Mouse (Mus musculus) spleen, embryonic (tissue): Measurements from ENCODE around the gene Prex1.

ENCODE experiments used
- CTCF ChIA-PET: fragments of 350-600 bp; sonication (Branson Sonifier 250); formaldehyde crosslinking; loops from one replicate; lab custom pipeline; 2022; lab: Charles Lee

Prex1 gene

DNA sequence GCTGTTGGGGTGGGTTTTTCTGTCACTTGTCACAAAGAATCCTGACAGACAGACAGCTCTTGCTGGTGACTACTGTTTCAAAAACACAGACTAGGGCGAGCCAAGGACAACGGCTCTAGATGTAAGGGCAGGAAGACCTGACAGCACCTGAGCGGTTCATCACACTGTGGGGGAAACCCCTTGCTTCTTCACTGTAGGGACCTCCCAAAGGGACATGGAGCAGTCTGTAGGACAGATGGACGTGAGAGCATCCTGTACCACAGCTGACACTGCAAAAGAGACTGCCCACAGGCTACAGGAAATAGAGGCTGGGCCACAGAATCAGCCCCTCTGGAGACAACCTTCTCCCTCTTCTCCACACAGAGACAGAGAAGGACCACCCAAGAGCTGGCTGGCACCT is 20.2 kb downstream of the Prex1 start:
- CTCF ChIA-PET, result no interaction called here

DNA sequence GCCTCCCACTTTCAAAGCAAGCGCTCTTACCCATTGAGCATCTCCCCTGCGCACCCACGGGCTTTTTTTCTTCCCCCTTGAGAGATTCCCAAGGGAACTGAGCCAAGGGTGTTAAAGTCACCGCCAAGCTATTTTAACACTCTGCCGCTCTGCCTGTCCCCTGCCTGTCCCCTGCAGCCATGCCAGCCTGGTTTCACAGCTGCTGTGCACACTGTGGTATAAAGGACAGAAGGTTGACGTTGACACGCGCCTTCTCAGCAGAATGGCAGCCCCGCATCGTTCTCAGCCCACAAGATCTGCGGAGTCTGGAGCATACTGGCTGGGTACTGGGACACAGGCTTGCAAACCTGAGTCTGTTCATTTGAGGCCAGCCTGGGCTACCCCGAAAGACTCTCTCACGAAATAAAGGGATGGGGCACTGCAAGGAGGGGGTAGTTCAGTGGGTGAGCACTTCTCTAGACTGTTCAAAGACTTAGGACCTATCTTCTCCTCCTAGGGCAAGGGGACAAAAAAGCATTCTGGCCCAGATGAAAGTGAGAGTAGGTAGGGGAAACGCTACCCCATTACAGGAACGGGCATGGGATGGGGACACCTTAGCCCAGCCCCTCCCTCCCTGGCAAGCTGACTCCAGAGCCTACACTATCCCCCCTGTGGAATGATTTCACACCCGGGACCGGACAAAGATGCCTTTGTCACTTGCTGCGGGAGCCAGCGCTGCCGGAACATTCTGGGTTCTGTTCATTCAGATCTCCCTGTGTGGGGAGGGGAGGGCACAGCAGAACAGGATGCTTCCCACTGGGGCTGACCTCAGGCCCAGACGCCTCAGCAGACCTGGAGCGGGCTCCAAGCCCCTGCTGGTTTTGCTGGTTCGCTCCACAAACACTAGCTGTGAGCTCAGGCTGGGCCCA is 21.8 kb downstream of the Prex1 start:
- CTCF ChIA-PET, result interaction anchor here (0.7 kb wide), 1 partner anchor 90 kb away, joined by 3 read pairs; no protein-coding TSS in a partner anchor

DNA sequence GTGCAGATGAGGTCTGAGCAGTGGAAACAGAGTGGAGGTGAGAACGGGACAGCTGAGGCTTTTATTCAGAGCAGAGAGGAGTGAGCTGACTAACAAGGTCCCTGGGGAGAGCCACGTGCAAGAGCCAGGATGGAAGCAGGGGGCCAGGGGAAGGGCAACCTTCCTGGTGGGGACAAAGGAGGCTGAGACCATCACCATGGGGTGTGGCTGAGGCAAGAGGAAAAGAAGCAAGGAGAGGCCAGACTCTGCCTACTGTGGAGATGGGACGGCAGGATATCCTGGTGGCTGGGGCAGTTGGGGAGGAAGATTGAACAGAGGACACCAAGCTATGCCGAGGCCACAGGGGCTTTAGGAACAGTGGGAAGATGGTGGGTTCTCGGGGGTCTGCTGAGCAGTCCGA is 26.7 kb downstream of the Prex1 start:
- CTCF ChIA-PET, result no interaction called here

DNA sequence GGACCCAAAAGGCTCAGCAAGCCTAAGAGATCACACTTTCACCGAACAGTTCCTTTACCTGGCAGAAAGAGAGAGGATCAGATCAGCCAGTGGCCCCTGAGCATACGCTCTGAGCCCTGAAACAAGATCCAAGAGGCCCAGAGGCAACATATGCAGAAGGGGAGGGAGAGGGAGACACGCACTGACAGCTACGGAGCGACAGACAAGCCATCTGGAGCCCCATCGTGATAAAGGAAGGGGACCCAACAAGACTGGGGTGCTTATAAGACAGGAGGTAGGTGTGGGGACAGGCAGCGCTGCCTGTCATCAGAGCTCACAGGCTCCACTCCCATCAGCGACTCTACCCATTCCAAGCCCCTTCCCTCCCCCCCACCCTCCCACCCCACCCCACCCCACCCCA is 27.8 kb downstream of the Prex1 start:
- CTCF ChIA-PET, result no interaction called here

DNA sequence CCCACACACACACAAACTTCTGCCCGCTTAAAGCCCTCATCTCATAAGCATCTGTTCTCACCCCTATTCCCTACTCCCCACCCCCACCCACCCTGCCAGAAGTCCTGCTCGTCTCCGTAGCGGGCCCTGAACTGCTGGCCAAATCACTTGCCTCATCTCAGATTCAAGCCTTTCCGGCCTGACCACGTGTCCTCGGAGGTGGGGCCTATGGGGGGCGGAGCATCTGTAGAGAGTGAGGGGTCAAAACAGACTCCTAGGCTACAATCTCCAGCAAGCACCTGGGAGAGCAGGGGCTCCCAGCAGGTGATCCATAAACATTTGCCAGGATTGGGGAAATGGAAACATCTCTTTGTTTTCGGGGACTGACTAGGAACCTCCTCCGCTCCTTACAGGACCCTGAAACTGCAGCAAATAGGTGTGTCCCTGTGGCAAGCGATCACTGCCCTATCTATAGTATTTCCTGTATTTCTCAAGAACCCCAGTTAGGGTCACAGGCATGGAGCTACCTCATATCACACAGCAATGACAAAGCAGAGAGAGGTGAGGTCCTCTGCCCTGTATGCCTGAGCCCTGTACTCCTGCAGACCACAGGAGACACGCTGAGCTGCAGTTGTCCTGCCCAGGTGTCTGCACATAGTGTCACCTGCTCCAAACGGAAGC is 29.6 kb downstream of the Prex1 start:
- CTCF ChIA-PET, result interaction anchor here (0.6 to 0.7 kb wide), 2 partner anchors 26 to 101 kb away, joined by 3 to 4 read pairs; no protein-coding TSS in a partner anchor

DNA sequence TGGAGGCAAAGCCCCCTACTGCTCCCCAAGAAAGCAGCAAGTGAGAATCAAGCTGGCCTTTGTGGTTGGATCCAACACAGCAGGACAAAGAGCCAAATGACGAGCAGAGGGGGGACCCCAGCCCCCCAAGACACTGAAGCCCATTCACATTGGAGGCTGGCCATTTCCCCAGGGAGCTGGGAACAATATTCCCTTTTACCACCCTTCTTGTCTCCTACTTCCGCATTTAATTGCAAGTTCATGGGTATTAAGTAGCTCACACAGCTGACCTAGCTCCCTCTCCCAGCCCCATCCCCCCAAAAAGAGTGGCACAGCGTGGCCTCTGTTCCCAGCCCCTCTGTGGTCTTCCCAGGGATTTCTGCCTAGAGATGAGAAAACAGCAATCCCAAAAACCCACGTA is 30.8 kb downstream of the Prex1 start:
- CTCF ChIA-PET, result no interaction called here

DNA sequence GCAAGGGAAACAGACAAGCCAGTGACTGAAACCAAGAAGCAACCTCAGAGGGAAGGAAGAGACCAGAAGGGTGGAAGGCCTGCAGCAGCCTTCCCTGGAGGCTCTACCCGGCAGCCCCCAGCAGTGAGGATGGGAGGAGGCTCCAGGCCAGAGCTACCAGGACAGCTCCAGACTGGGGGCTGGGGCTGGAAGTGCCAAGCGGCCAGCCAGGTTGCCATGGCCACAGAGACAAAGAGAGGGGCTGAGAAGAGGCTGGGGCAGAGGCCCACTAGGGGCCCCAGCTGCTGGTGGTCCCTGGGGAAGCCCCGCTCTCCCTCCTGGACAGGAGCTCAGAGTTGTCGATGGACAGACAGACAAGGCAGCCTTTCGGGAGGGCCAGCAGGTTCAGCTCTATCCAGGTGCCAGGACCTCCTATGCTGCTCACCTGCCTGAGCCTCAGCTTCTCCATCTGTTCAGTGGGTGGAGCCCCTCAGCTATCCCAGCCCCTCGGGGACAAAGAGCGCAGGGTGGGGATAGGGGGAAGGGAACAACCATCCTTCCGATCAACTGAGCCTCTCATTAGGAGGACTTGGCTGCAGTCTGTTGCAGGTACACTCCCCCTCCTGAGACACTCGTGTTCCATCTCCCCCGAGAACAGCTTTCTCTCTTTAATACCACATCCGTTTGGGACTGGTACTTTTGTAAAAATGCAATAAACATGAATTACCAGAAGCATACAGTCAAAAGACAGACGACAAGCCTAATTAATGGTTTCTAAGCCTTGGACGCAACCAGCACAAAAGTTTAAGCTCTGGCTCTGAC is 34.5 kb downstream of the Prex1 start:
- CTCF ChIA-PET, result interaction anchor here (0.6 kb wide), 1 partner anchor 211 kb away, joined by 3 read pairs; no protein-coding TSS in a partner anchor

DNA sequence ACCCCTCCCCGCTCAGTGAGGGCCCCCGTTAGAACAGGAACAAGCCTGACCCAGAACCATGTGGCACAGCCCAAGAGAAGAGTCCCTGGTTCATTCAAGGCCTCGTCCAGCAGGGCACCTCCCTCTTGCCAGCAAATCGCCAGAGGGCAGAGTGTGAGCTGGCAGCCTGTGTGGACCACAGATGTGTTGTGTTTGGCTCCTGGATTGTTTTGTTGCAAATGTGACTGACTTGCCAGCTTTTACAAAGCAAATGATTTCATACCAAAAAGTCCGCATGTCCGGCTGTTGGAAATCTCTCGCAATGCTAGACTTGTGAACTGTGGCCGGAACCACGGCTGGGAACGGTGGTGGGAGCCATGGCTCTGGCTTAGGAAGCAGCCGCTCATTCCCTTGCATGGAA is 36.7 kb downstream of the Prex1 start:
- CTCF ChIA-PET, result no interaction called here

DNA sequence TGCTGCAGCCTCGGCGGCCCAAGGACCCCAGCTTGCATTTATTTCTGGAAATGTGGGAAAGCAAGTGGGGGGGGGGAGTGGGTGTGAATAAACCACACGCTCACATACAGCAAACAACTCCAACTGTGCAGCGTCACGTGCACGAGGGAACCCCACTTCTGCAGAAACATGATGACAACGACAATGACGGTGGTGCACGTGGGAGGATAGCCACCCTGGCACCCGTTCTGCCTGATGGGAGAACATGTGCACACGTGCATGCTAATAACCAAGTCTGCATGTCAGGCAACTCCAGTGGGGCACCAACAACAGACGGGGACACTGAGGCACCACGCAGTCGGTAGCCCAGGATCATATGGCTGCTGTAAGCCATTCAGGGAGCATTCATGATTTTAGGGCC is 37.1 kb downstream of the Prex1 start:
- CTCF ChIA-PET, result no interaction called here

DNA sequence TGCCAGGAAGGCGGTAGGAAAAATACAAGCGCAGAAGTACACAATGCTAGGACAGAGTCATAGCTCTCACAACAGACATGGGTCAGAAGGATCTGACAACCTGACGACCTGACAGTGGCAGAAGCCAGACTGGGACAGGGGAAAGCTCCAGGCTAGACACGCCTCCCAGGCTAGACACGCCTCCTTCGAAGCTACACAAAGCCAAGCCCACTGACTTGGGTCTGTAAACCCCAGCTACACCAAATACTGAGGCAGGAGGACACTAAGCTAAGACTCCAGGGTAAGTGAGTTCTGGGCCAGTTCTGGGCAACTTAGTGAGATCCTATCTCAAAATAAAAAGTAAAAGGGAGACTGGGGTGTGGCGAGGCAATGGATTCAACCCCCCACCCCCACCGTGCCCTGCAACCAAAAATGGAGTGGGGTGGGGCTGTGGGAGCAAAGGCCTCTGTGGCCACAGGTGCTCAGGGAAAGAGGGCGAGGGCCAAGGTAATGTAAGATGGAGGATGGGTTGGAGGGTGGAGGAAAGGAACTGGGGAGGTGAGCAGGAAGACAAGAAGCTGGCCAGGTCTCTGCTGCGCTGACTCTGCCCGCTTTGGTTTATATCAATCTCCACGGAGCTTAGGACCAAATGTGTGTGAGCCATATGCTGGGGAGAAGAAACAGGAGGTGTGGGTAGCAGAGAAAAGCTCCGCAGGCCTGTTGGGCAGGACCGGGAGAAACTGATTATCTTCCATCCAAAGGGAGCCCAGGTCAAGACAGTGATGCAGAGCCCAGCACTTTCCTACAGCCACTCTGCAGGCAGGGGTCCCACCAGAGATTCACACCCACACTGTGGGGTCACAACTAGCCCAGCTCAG is 37.8 kb downstream of the Prex1 start:
- CTCF ChIA-PET, result no interaction called here

DNA sequence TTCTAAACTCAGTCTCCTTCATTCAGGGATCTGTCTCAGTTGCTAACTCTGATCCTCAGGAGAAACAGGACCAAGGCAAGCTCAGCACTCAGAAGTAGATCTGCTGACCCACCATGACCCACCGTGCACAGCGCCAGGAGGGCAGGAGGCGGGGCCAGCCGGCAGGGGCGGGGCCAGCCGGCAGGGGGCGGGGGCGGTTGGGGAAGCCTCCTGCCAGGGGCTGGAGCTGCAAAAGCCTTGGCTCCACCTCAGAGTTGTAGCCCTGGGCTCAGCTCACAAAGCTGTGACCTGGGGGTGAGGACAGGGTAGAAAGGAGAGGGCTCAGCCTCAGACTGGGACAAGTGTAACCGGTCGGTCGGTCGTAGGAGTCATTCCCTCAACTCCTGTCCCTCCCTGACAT is 38.9 kb downstream of the Prex1 start:
- CTCF ChIA-PET, result interaction anchor here (0.6 kb wide), 1 partner anchor 42 kb away, joined by 3 read pairs; no protein-coding TSS in a partner anchor

DNA sequence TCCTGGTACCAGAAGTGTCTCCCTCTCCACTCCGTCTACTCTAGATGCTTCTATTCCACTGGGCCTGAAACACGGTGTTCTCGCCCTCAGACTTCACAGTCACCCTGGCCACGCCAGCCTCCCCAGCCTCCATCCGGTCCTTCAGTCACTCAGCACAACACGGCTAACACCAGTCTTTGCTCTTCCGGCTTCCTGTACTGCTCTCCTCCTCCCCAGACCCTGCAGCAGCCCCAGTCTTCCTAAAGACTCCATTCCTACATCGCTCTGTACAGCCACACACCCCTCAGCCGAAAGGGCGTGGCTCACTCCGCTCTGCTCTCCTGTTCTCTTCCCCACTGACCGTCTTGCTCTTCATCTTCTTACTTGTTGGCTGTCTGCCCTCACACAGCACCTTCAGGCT is 39.7 kb downstream of the Prex1 start:
- CTCF ChIA-PET, result interaction anchor here (0.6 kb wide), 1 partner anchor 43 kb away, joined by 3 read pairs; no protein-coding TSS in a partner anchor

DNA sequence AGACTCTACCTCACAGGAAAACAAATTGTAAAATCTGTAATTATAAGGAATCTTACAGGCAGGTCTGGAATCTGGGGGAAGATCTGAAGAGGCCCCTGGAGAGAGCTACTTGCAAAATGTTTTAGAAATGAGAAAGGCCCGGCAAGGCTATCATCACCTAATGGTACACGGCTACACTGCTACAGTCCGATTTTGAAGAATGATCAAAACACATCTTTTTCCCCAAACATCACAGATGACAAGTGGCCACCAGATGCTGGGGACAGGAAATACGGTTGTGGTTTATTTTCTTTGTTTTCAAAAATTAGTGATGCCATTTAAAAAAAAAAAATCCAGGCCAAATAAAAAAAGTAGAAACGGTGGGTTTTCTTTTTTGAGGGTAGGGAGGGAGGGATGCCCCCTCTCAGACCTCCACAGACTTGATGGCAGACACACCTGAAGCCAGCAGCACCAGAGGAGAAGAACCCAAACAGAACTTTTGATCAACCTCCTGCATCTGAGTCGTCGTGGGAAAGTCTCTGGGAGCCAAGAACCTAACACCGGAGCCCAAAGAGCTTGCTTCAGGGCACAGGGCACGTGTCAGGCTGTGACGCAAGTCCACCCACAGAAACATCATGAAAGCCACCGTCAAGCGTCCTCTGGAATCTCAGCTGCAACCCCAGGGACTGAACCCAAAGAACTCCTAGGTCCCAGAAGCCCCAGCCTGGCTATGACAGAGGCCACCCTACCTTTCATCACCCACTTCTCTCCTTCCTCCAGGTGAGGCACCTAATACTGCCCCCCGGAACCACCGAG is 41.3 kb downstream of the Prex1 start:
- CTCF ChIA-PET, result interaction anchor here (0.7 kb wide), 2 partner anchors 53 to 200 kb away, joined by 4 to 5 read pairs; no protein-coding TSS in a partner anchor

DNA sequence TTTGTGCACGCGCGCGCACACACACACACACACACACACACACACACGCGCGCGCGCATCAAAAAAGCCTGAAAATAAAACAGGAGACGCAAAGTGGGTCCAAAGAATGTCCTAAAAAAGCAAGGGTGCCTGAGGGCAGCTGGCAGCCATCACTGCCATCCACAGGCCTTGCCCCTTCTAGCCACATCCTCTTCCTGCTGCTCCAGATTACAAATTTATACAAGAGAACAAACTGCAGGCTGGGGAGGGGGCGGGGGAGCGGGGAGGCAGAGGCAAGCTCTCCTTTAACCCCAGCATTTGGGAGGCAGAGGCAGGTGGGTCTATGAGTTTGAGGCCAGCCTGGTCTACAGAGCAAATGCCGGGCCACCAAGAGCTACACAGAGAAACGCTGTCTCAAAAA is 42.0 kb downstream of the Prex1 start:
- CTCF ChIA-PET, result interaction anchor here (0.7 kb wide), 2 partner anchors 52 to 201 kb away, joined by 4 to 5 read pairs; no protein-coding TSS in a partner anchor

DNA sequence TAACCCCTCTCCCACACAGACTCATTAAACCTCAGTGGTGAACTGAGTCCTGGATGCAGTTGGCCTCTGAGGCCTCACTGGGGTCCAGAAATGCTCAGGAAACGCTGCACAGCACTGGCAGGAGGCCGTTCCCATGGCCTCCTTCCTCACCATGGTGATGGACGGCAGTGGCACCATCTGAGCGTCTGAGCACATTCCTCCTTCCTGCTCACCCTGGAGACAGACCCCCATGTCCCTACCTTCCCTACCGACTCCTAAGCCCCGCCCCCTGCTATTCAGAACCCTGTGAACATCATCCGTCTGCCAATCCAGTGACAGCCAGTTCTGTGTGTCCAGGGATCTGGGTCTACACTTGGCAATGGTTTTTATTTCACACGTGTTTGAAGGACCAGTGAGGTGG is 42.6 kb downstream of the Prex1 start:
- CTCF ChIA-PET, result no interaction called here

DNA sequence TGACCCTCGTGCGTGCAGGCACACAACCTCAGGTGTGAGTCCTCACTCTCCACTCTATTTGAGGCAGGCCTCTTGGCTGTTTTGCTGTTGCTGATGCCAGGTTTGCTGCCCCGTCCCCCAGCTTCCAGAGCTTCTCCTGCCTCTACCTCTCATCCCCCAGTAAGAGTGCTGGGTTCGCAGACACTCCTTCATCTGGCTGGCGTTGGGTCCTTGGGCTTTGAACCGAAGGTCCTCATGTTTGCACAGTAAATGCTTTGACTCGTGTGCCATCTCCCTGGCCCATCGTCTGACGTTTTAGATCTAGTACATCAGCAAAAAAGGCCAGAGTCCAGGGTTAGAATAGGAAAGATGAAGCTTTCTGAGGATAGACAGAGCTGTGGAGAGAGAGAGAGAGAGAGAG is 43.7 kb downstream of the Prex1 start:
- CTCF ChIA-PET, result no interaction called here

DNA sequence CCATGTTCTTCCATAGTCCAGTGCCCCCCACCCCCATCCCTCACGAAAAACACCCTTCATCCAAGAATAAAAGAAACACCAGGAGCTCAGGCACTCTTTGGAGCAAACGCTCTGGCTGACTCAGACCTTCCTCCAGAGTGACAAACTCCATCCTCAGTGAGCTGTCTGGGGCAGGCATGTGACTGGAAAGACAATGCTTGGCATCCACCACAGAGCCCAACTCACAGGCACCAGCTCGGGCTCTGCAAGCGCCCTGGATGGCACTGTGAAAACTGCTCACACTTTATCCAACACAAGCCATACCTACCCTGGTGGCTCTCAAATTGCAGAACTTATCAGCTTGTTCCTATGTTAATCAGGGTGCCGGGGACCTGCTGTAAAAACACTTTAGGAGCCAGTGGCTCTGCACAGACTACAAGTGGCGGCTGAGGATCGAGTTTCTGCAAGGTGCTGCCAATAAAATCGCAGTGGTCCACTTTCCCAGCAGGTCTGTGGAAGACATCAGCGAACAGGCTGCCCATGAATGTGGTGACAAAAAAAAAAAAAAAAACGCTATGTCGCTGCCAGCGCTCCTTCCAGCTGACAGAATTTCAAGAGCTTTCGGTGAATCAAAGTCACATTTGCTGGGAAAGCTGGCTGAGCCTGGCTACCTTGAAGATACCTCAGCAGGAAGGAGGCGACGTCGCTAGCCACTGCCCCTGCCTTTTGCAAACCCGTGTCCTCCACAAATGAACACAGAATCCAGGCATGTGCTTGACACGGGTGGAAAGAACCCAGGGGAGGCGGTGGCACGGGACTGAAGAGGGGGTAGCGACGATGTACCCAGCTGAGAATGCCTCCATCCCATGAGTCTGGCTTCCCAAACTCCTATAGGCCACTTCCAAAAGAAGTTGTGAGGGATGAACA is 45.6 kb downstream of the Prex1 start:
- CTCF ChIA-PET, result interaction anchor here (0.6 to 1.1 kb wide), 3 partner anchors 14 to 716 kb away, joined by 3 to 7 read pairs (median 3); no protein-coding TSS in a partner anchor

DNA sequence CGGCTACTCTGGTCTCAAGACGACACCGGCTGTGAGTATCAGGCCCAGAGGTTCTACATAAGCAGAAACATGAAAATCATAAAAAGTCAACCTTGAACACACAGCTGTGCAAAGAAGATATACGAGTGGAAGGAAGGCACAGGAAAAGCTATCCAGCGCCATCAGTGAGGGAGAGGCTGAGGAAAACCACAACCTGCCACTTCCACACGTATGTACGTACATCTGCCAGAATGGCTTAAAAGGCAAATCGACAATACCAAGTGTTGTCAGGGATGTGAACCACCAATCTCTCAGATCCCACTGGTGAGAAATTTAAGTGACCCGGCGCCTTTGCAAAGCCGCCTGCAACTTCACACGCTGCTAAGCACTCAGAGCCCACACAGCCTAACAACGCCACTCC is 47.5 kb downstream of the Prex1 start:
- CTCF ChIA-PET, result interaction anchor here (1.2 kb wide), 1 partner anchor 45 kb away, joined by 3 read pairs; no protein-coding TSS in a partner anchor
